Mouse (Mus musculus) spleen, postnatal 14 days (tissue): ENCODE data around the gene Proser3.
"Not testable (repeated sequence)": the region's sequence is repeated elsewhere in the genome, so short reads cannot be mapped to it uniquely, and the experiment has no call there.

Source experiments
- DNase-seq, 2 experiments: peaks; one replicate each; pipeline ENCODE4 v3.0.0; 2021 to 2022; ENCODE audit warnings: low spot score in 2 of 2

Gene Proser3

DNA sequence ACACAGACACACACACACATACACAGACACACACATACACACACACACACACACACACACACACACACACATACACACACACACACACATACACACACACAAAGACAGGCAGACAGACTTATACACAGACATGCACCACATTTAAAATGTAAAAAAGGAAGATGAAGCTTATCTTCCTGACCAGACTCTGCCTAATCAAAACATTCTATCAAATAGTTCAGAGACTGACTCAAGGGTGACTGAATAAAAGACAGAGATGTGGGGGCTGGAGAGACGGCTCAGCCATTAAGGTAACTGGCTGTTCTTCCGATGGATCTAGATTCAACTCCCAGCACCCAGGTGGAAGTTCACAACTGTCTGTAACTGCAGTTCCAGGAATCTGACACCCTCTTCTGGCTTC, 7.8 kb downstream of the Proser3 start:
- DNase-seq, result no peak

DNA sequence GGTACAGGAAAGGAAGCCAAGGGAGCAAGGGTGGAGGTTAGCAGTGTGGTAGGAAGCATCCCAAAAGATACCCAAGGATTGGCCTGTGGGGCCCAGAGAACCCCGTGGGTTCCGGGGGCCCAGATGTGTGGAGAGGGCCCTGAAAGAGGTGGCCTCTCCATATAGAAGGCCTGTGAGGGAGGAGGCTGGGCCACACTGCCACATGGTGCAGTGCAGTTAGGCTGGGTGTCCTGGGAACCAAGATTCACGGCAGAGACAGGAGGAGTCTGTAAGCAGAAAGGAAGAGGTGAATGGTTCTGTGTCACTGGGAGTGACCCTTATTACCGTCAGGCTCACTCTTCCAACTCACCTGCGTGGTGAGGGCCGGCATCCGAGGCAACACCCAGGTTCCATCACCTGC, 11.5 kb downstream of the Proser3 start:
- DNase-seq, result no peak

DNA sequence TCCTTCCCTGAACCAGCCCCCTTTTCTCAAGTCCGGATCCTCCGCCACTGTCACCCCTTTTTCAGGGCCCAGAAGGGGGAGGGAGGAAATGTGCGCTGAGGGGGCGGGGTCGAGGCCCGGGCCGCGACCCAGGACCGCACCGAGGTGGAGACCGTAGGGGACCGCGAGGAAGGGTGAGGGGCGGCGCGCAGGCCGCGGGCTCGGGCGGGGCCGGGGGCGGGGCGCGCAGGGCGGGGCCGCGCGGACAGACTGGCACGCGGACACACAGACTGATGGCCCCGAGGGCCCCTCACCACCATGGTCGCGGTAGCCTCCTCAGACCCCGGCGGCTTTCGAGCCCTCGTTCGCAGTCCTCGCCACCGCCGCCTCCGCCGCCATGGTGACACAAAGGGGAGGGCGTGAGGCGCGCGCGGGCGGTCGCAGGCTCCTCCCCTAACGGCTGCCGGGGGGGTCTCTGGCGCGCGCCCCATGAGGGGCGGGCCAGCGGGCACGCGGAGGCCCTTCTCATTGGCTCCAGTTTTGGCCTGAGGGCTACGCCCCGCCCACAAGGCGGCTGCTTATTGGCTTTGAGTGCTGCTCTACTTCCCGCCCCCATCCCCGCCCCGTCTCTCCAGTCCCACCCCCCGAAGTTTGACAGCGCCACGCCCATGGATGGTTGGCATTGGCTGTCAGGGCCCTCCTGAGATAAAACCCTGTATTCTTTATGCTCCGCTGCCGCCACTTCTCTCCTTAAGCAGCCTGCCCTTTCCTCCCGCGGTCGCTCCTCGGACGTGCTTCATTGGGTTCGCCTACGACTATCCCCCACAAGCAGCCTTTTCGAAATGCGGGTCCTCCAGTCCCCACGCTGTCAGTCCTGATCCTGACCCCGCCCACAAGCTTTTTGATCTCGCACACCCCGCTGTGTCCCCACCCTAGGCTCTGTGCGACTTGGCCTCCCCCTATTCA, 17.2 kb downstream of the Proser3 start, which contains the start of gene Arhgap33:
TSS of gene Arhgap33 (minus strand) at position 428 of the 945 bp plus-strand sequence.
- peak; percentile 91 to 93 for DNase-seq

DNA sequence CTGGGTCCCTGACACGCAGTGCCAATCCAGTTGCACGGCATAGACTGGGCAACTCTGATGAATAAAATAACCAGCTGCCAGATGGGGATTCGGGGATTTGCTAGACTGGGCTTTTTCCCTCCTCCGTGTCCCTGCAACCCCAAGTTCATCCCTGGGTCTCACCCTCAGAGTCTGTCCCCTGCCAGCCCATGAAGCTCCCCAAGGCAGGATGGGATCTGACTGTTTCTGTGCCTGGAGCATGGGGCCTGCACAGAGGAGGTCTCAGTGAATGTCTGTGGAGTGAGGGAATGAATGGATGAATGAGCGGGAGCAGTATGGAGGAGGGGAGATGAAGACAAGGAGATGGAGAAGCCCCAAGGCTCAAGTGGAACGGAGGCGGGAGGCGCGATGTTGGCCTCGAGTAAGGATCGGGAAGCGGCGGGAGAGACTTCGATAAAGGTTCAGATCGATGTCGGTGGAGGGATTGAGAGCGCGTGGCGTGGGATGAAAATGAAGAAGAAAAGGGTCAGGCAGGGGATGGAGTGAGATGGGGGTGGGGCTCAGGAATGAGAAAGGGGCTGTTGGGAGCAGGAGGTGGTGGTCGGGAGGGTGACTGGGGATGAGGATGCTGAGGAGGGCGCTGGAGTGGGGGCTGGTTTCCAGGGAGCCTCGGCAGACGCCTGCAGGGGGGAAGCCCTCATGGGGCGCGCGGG, 18.0 kb downstream of the Proser3 start:
- DNase-seq, result peak in 1 of 2 experiments; percentile 22

DNA sequence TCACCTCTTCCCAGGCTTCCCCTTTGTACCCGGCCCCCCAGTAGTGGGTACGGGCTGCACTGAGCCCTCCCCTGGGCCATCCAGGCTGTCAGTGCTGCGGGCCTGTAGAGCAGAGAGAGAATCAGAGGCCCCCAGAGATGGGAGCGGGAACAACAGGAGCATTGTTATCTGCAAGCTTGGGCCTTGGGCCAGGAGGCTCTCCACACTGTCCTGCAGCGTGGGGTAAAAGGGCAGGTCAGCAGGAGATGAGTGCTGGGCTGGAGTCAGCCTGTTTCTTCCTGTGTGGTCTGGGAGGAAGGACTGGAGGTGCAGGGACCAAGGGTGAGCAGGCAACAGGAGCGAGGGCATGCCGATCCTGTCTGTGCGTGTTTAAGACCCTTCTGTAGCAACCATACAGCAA, 19.2 kb downstream of the Proser3 start:
- DNase-seq, result no peak

DNA sequence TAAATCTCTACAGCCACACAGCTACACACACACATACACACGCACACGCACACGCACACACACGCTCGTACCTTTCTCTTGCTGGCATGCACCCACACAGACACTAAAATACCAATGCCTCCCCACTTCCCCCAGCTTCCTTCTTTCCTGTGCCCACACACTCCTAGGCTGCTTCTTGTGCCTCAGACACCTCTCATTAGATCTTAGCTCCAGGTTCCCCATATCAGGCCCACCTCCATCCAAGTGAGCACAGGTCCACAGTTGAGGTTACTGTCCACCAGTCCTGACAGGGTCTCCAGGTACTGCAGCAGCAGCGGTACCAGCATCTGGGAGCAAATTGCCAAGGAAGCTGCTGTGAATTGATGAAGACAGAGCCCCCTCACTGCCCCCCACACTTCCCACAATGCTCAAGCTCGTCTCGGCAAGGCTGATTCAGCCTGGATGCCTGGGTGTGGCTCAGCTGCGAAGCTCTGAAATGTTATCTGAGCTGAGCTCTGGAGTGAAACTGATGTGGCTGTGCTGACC, 20.7 kb downstream of the Proser3 start:
- no peak for DNase-seq

DNA sequence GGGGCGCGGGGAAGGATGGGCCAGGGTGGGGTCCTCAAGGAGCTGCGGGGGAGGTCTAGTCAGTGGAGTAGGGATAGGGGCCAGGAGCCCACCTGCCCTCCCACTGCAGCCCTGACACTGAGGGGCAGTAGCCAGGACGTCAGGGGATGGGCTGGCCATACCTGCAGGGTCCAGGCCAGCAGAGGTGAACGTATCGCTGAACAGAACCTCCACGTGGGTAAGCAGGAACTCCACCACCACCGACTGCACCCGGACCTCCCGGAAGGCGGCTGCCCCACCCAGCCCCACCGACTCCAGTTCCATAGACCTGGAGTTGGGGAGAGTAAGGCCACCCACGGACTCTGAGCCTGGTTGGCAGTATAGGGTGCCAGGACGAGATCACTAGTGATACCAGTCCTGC, 25.1 kb downstream of the Proser3 start:
- no peak for DNase-seq

DNA sequence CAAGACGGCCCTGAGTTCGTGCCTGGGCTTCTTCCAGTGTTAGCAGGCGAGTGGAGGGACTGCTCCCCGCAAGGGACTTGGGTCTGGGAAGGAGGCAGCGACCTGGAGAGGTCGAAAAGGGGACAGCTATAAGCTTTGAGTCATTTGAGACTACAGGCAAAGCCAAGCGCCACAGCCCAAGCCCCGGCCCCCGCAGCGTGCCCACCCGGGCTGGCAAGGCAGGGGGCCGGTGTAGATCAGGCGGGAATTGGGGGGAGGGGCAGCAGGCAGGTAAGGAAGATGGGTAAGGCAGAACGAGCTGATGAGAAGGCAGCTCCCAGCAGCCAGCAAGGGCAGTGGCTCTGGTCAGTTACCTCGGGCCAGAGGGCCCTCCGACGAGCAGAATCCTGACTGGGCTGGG, 25.7 kb downstream of the Proser3 start:
- DNase-seq, result no peak

DNA sequence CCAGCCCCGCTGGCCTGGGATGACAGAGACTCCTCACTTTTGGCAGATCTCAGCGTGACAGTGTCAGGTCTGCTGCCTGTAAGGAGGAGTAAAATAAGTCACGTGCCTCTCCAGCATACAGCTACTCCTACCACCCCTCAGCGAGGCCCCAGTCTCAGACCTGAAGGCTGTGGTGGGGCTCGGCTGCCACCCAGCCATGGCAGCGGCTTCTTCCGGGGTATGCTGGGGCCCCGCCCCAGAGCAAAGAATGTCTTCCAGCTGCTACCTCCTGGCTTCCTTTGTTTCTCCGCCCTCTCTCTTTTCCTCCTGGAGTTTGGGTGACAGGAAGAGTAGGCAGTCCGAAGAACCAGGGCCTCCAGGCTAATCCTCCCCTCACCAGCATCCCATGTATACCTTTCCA, 26.1 kb downstream of the Proser3 start:
- no peak for DNase-seq

DNA sequence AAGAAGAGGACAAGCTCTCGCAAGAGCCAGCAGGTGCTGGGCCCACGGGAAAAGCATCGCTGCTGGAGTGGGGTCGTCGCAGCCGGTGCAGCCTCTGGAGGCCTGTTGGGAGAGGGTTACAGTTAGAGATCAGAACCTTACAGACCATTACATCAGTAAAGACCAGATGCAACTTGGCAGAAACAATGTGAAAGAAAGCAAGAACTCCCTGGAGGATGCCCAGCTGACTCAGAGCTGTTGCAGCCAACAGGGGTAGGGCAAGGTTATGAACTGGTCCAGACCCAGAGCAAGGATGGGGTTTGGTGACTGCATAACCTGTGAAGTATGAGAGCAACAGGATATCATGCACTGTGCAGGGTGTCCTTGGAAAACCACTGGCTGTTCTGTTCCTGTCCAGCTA, 27.6 kb downstream of the Proser3 start:
- DNase-seq, result no peak

DNA sequence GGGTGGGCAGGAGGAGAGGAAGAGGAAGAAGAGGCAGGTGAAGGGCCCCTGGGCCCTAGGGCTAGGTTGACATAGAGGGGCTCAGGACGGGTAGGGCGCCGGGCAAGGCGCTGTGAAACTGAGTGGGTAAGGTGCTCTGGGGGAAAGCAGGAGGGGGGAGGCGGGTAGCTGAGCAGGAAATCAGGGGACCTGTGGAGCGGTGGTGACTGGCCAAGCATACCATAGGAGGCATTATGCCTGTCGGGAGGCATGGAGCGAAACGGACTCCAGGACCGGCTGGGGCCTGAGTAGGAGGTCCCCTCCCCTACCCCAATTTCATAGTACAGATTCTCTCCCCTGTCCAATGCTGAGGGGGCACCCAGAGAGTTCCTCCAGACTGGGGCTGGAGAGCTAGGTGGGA, 29.2 kb downstream of the Proser3 start:
- DNase-seq, result no peak

DNA sequence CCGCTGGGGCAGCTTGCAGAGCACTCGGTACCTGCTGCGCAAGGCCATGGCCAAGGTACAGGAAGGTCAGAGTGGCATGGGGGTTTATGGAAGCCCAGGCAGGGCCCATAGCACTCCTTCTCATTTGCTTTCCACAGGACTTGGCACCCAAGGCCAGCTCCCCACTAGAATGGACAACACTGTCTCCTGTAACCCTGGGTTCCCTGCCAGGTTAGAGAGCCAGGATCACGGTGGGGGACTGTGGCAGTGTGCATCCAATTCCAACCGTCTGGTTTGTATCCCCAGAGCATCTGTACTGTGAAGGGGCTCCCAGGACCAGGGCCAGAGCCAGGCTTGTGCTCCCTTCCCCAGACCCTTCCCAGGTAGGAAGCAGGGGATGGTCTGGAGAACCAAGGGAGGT, 31.2 kb downstream of the Proser3 start:
- no peak for DNase-seq

DNA sequence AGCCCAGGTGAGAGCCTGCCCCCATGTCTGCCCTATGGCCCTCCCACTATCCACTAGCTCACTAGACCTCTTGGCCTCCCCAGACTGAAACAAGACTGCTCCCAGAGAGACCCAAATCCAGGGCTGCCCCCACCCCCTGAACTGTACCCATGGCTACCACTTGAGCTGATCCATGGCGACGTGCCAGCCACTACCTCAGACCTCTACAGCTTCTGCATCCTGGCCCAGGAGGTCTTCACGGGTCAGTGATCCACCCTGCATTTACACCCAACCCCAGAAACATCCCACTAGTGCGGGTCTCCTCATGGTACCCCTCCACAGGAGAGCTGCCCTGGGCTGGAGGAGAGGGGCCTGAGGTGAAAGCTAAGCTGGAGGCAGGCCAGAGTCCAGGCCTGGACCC, 31.7 kb downstream of the Proser3 start:
- no peak for DNase-seq

DNA sequence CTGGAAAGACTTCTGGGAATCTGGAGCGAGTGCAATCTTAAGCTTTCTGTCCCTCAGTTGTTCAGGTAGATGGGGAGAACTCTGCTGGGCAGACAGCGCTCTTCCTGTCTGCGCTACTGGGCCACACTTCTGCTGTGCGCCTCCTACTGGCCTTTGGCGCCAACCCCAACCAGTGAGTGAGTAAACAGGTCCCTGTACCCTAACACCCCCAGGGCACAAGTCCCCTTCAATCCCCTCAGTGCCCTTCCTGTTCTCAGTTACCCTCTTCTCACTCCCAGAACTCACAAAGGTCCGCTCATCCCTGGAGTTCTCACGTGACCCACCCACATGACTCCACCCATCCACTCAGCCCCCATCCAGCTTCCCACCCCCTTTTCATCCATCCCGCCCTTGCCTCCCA, 33.8 kb downstream of the Proser3 start:
- DNase-seq, result no peak

DNA sequence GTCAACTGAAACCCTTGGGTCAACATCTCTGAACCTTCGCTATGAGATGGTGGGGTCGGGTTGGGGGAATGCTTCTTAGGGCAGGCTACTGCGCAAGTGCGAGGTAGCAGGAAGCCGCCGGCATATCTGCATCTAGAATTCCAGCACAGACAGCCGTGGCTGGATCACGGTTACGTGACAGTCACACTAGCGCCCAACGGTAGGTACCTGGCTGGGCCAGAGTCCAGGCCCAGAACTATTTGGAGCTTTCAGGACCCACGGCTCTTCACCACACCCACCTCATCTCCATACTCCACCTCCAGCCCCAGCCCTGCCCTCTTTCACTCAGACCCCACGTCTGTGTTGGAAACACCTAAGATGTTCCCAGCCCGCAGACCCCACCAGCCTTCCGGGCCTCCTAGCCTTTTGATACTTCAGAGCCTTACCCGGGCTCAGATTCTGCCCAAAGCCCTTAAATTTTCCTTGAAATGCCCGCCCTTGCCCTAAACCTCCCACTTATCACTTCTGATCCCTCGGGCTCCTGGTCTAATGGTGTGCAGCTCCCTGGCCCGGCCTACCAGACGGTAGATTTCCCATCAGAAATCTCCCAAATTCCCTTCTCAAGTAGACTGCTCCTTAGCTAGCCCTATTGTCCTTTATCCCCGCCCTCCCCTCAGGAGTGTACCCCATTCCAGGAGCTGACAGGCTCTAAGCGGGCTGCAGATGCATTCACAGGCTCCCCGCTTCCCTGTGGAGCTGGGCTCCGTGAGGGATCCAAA, 36.9 kb downstream of the Proser3 start:
- no peak for DNase-seq

DNA sequence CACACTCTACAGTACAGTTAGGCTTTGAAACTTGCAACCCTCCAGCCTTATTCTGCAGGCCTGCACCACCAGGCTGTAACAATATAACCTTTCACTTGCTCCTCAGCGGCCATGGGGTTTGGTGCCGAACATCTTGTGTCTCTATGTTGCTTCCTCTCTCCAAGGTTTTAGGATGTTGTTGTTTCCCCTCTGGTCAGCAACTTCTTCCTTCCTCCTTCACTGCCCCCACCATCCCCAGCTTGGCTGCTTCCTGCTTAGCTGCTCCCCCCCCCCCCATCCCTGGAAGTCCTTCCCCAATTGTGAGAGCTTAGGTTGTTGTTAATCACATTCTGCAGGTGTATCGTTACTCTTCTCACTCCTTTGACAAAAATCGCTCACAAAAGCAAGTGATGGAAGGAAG, 44.0 kb downstream of the Proser3 start:
- DNase-seq, result no peak

DNA sequence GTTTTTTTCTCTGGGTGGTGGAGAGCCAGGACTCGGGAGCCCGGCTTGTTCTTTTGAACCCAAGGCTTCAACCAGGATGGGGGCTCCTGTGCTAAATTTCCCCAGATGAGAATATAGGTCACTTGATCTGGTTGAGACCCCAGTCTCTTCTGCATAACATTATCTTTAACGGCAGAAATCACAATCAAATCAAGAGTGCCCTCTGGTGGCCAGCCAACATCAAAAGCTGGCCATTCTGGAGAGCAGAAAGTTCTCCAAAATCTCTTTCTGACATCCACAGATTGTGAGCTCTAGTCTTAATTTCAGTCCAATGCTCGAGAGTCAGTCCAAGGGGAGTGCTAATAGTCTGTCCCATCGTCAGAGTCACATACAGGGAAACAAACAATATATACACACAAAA, 50.9 kb downstream of the Proser3 start:
- not testable (repeated sequence) for DNase-seq

DNA sequence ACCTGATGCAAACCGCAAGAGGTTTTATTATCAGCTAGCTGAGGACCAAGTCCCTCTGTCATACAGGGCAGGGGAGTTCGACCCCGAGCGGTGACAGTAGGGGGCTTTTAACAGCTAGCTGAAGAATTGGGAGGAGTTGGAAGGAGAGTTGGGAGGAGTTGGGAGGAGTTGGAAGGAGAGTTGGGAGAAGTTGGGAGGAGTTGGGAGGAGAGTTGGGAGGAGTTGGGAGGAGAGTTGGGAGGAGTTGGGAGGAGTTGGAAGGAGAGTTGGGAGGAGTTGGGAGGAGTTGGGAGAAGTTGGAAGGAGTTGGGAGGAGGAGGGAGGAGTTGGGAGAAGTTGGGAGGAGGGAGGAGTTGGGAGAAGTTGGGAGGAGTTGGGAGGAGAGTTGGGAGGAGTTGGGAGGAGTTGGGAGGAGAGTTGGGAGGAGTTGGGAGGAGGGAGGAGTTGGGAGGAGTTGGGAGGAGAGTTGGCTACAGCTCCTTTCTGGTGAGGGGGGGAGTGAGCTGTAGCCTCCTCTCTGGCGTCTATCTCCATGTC, 56.5 kb downstream of the Proser3 start:
- not testable (repeated sequence) for DNase-seq

DNA sequence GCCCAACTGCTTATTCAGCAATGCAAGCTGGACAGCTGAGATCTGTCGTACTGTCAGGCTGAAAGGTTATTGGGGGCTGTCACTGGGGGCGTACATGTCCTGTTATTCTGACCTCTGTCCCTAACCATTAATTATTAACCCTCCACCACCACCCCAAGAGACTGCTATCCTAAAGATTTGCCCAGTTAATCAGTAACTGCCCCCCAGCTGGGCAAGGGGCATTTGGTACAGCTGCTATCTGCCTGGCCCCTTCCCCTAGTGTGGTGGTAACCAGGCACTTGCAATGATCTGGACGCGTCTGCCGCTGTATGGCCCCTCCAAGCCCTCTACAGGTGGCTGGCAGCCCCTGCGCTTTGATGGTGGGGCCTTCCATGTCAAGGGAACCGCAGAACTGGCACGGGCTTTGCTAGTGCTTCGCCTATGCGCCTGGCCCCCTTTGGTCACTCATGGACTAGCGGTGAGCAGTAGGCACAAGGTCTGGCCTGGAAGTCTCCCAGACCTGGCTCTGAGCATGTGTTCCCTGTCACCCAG, 58.6 kb downstream of the Proser3 start, which contains the start of gene Prodh2:
TSS of gene Prodh2 (plus strand) at position 222 of the 531 bp plus-strand sequence.
- DNase-seq, result no peak

DNA sequence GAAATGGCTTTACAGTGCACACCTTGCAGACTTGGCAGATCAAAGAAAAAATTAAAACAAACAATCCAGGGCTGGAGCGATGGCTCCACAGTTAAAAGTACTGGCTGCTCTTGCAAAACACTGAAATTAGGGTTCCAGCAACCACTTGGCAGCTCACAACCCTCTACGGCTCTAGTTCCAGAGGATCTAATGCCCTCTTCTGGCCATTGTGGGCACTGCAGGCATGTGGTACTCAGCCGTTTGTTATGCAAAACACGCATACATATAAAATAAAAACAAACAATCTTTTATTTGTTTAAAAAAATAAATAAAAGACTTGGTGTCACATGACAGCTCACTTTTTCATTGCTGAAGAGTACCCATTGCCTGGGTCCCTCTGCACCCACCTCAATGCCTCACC, 59.3 kb downstream of the Proser3 start:
- DNase-seq, result peak; percentile 56 to 71

DNA sequence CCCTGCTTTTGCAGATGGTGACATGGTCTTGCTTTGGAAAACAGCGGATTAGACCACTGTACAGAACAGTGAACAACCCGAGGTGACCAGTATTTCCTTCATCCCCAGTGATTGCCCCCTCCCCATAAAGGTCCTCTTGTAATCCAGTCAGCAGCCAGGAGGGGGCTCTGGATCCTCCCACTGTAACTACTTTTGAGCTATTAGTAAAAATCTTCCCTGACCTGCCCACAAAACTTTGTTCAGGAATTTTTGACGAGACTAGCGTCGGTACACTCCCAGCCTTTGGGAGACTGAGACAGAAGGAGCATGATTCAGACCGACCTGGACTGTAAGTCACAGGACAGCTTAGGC, 61.2 kb downstream of the Proser3 start:
- DNase-seq, result no peak
